Mouse (Mus musculus) brown adipose tissue, adult 24 weeks (tissue): ENCODE measurements at regions not wholly inside any gene's neighbourhood (a gene's known extent, or its start where the extent isn't known, plus 50 kb on each side); places are given as distances from the start of the nearest gene placed in this dataset.

Source experiments
- H3K27ac ChIP-seq: fragments of 200-500 bp; replicated peaks from 2 replicates; pipeline ENCODE4 v1.5.1; 2012; ENCODE audit warnings: low read depth, mild to moderate bottlenecking, low read length
- H3K4me1 ChIP-seq: fragments of 200-500 bp; 2 replicates; pipeline ENCODE4 v1.6.1; 2012; ENCODE audit warnings: low read length, mixed read lengths; ENCODE audit not compliant: control insufficient read depth, insufficient read depth, insufficient read length
- H3K4me3 ChIP-seq: fragments of 200-500 bp; 2 replicates; pipeline ENCODE4 v1.5.1; 2012; ENCODE audit warnings: low read depth, mild to moderate bottlenecking, low read length, moderate library complexity; ENCODE audit not compliant: insufficient read depth

DNA sequence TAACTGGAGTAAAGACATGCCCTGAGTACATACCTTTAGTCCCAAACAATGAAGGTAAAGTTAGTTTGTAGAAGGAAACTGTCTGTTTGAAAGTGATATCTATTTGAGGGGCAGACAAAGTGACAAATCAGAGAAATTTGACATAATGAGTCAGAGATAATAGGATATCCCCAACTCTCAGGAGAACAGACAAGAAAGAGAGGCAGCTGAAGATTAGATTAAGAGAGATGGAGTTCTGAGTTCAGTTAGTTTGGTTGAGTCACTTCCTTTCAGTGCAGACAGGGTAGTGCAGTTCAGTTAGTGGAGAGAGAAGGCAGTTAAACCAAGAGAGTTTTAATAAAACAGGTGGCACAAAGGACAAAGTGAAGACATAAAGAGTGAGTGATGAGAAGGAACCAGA lies 477.4 kb upstream of the Diaph2 start:
- no peaks in the 10 kb centered on the region for H3K4me1 ChIP-seq
- no peak overlapping the region for H3K4me3 ChIP-seq
- no peak overlapping the region for H3K27ac ChIP-seq

DNA sequence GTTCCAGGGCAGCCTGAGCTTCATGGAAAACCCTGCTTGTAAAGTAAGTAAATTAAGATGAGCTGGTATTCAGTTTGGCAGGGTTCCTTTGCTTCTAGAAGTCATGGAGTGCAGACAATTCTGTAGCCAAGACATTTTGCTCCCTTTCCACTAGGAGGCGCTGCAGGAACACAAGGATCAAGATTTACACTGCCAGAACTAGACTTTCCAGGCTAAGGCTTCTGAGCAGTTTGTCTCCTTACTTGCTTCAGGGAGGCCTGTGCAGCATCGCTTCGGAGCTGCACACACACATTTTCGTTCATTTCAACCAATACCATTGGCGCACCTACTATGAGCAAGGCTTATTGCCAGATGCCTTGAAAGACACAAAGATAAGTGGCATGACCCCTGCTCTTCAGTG lies 445.6 kb upstream of the Diaph2 start:
- Histone ChIP-seq H3K4me3 (no peak overlapping the region), H3K27ac (no peak overlapping the region), H3K4me1 (no peaks in the 10 kb centered on the region)

DNA sequence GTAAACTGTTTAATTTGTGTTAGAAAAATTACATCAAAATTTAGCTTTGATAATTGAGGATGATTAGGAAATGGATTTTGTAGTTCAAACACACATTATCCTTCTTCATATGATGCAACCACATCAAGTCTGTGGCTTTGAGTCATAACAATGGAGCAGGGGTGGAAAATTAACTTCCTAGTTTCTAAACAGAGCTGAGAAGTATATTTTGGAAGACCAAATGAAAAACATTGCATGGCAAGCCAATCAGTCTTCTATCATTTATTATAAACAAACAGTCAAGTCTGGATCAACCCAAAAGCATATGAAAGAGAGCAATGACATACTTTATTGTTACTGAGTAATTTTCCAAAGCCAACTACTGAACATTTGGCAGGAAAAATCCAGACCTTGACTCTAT lies 440.2 kb upstream of the Diaph2 start:
- Histone ChIP-seq H3K4me3 (no peak overlapping the region), H3K4me1 (no peaks in the 10 kb centered on the region), H3K27ac (no peak overlapping the region)

DNA sequence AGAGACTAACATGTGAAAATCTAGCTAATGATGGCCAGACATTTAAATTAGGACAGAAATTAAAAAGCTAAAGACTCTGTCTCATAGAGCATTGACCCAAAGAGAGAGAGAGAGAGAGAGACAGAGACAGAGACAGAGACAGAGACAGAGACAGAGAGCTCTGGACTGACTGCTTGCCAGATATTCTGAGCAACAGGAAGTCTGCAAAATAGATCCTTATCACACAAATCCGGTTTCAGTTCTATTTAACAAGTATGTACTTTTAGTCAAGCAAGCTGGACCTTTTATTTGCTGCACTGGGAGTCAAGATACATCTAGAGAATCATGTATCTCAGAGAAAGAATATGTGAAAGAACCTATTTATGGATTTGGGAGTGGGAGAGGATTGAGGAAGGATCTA lies 420.1 kb upstream of the Diaph2 start:
- H3K27ac ChIP-seq = no peak overlapping the region
- H3K4me3 ChIP-seq = no peak overlapping the region
- no peaks in the 10 kb centered on the region for H3K4me1 ChIP-seq

DNA sequence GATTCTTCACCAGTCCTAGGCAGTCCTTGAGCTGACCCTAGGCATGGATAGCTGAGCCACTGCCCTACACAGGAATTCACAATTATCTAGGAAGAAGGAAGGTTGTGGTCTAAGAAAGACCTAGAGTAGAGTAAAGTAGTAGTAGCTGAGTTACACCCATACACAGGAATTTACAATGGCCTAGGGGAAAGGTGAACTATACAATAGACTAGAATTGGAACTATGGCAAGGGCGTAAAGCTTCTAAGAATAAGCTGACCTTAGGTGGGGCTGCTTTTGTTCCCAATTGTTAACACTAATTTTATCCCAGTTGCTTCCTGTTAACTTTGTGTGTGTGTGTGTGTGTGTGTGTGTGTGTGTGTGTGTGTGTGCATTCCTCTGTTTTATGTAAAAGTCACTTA lies 416.7 kb upstream of the Diaph2 start:
- Histone ChIP-seq H3K27ac (peak overlapping the region; percentile 63; the same call in 1 of the 2 replicates), H3K4me1 (no peaks in the 10 kb centered on the region), H3K4me3 (no peak overlapping the region)
